Mouse (Mus musculus): Measurements from ENCODE around the gene Tmem41b.
A peak's percentile ranks its signal among the peaks of the same experiment; 100 is the strongest.
"Not testable (repeated sequence)": the region's sequence is repeated elsewhere in the genome, so short reads cannot be mapped to it uniquely, and the experiment has no call there.

Tmem41b gene

GRCm38 (mm10) chr7:109986775-109987174 is at the start of gene Tmem41b:
Gene Tmem41b, minus strand, starts transcription at chr7:109986929.
- DNase-seq (ENCODE audit: low read depth, low spot score): not testable (repeated sequence)

DNA sequence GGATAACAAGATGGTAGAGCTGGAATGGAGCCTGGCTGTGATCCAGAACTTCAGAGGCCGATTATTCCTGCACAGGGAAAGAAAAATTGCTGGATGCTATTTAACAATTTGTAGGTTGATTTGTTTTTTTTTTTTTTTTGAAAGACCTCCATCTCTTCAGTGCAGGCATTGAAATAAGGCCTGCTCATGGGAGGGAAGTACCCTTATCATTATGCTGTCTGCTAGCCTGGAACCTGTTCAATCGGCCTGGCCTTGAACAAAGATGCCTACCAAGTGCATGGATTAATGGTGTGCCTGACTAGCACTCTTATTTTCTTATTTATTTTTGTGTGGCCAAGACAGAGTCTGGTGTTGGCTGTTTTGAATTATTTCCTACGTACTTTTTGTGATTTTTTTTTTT is 43.6 kb upstream of the Tmem41b start:
- DNase-seq (ENCODE audit: low read depth, low spot score): no peak

- no peak for DNase-seq (ENCODE audit: low read depth, low spot score)
Observed at GRCm38 (mm10) chr7:110028826-110029225, 42.1 kb upstream of the Tmem41b start.

DNA sequence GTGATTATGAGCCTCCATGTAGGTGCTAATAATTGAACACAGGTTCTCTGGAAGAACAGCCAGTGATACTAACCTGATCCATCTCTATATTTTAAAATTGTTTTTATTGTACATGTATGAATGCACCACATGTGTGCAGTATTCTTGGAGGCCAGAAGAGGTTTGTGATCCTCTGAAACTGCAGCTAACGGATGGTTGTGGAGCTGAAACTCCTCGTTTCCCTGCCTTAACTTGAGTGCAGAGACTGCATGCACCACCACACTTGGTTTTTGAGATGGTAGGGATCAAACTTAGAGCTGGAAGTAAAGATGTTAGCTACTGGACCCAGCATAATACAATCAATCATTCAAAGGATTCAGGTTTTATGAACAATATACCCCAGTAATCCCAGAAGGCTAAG is 39.9 kb upstream of the Tmem41b start:
- no peak for DNase-seq (ENCODE audit: low read depth, low spot score)

GRCm38 (mm10) chr7:110023553-110023952 is 36.8 kb upstream of the Tmem41b start:
- DNase-seq (ENCODE audit: low read depth, low spot score): no peak

DNA sequence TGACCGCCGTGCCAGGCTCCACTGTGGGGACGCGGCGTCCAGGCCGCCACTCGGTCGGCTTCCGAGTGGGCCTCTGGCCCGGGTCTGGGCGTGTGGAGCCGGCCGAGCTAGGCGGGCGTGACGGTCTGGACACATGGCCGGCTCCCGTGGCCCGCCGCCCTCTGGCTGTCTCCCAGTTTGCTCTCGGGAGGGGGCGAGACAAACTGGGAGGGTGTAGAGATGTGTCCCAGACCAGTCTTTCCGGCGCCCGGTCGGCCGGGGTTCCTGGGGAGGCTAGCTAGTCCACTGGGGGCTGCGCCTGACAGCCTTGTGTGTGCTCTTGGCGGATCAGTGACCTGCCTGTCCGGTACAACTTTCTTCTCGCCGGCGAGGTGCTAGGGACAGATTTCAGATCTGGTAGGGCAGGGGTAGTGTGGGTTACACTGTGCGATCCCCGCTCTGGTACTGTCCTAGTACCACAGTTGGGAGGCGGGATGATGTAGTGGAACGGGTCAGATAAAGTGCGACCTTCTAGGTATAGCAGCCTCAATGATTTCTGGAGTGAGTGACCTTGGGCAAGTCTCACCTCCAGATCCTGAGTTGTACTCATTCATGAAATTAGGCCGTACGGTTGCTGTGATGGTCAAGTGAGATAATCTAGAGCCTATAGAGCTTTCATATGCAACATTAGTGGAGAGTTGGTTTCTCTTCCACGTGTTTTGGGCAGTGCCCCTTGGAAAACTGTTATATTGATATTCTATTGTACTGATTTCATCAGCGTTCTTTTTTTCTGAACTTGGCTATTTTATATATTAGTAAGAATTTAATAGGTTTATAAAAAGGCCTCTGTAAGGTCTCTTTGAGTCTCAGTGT is 32.1 kb upstream of the Tmem41b start:
- peak; percentile 43 for DNase-seq (ENCODE audit: low read depth, low spot score)

DNA sequence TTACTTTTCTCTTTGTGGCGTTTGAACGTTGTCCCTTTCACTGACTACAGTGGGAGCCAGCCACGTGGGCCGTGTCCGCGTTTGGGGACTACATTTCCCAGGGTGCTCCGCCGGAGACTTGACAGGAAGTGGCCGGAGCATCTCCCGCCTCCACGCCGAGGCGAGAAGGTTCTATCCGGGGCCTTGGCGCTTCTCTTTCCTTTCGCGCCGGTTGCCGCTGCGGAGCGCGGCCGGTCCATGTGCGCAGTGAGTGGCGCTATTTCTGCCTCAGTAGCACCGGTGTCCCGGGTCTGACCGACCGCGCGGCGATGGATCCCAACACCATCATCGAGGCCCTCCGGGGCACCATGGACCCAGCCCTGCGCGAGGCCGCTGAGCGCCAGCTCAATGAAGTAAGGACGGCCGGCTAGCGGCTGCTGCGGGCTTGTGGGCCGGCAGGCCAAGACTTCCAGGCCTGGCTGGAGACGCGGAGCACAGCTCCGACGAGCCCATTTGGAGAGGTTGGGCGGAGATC is 31.4 kb upstream of the Tmem41b start, which contains the start of gene Ipo7:
Gene Ipo7, plus strand, starts transcription at position 158 of the 514 bp plus-strand sequence.
- DNase-seq (ENCODE audit: low read depth, low spot score): peak; percentile 87

GRCm38 (mm10) chr7:110014272-110014671 is 27.5 kb upstream of the Tmem41b start:
- DNase-seq (ENCODE audit: low read depth, low spot score): no peak

- no peak for DNase-seq (ENCODE audit: low read depth, low spot score)
Observed at GRCm38 (mm10) chr7:110011417-110011816, 24.7 kb upstream of the Tmem41b start.

GRCm38 (mm10) chr7:110009084-110009483 is 22.4 kb upstream of the Tmem41b start:
- no peak for DNase-seq (ENCODE audit: low read depth, low spot score)

DNA sequence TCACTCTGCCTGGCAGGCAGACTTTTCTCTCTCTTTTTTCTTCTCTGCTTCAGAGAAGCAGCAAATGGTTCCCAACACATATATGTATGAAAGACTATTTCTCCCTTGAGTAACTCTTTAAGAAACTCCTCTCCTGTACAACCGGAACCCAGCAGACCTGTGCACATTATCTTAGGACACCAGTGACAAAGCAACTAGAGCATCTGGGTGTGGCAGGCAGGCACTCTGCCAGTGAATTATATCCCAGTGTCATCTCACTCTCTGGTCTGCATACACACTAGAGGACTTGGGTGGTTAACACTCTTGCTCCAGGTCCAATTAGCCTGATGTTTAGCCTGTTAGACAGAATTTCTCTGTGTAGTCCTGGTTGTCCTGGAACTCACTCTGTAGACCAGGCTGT is 21.8 kb upstream of the Tmem41b start:
- no peak for DNase-seq (ENCODE audit: low read depth, low spot score)

DNA sequence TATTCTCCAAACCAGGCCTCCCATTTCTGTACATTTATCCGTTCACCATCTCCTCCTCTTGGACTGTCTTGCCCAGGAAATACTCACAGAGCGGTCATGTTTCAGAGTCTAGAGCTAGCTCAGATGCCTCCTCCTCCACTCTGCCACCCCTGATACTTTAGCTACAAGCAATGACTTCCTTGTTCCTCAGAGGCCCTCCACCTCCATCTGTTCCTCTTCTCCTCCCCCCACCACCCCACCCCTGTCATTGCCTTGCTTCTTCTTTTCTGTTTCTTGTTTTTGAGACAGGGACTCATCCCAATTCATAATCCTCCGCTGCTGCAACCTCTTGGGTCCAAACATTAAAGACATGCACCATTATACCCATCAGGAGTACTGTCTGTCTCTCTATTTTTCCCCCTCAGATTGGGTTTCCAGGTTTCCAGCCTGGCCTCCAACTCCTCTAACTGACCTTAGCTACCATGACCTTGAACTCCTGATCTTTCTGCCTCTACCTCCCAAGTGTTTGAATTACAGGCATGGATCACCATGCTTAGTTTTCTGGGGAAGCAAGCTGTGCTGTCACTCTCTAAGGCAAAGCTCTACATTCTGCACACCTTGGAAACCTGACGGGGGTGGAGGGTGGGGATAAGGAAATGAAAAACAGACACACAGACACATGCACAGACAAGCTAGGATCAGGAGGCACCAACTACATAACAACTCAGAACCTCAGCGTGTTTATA is 19.9 kb upstream of the Tmem41b start:
- no peak for DNase-seq (ENCODE audit: low read depth, low spot score)

DNA sequence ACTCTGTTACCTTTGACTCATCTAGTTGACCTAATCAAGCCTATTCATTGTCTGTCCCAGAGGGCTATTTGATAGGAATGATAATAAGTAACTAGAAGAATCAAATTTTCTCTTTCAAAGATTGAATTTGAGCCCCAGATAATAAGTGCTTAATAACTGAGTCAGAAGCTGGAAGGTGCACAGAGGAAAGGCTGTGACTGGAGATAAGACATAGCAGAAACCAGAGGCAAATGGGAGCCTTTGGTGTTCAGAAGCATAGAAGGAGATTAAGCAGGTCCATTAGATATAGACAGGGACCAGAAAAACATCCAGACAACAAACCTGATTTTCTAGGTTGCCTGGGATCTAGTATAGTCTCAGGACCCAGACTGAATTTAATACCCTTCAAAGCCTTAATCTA is 19.2 kb upstream of the Tmem41b start:
- DNase-seq (ENCODE audit: low read depth, low spot score): no peak

DNA sequence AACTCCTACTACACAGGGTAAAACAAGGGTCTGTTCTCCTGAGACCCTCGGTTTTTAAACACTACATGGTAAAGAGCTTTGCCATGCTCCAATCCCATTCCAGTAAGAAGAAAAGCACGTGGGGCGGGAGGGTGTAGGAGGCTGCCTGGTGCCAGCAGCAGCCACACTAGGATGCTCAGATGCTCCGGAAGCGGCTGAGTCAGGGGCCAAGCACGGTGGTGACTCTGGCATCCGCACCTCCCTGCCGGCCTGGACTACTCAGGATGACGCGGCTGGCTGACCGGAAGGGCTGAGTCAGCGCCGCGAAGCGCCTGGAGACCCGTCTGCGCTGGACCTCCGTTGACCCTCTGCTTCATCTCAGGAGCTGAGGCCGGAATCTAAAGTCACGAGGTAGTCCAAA is 16.2 kb upstream of the Tmem41b start:
- DNase-seq (ENCODE audit: low read depth, low spot score): no peak

DNA sequence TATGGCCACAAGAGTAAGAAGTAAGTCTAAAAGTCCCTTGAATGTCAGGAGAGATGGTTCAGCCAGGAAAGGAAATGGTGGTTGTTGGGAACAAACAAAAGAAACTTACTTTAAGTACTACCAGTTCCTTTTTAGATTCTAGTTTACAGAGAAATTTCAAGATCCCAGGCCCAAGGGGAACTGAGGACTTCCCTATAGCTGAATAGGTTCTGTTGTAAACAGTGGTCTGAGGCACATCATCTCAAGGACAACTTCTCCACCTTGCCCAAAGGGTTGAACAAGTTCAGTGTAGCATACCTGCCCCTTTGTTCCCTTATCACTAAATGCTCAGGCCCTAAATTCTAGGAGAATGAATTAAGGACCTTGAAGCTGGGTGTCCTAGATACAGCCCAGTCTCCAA is 15.4 kb upstream of the Tmem41b start:
- DNase-seq (ENCODE audit: low read depth, low spot score): no peak

- no peak for DNase-seq (ENCODE audit: low read depth, low spot score)
Observed at GRCm38 (mm10) chr7:109998388-109998787, 11.7 kb upstream of the Tmem41b start.

DNA sequence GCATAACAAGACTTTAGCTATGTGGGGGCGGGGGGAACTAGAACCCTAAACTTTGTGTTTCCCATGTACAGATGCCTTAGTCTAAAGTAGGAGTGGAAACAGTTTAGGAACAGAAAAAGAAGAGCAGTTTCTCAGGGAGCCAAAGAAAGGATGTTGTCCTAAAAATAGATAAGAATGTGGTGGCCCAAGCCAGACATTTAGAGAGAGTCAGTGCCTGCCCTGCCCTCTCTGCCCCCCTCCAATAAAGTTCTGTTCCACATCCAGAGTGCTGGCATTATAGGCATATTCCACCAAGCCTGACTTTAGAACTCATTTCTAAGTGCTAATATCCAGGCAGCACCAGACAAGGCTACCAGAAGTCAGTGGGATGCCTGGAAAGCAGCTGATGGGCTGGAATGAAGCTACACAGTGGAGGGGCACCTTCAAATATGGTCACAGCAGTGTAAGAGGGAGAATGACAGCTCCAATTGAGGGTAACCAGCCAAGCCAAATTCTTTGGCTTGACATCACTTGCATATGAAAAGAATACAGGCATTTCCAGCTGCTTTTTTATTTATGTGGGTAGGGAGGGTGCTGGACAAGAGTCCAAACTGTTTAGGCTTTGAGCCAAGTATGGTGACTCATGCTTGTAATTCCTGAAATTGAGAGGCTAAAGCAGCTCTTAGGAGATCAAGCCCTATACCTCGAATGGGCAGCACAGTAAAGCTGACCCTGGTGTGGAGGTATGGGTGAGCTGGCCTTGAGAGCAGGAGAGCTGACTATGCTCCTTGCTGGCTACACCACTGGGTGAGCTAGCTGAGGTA is 6.6 kb upstream of the Tmem41b start:
- peak; percentile 57 for DNase-seq (ENCODE audit: low read depth, low spot score)

DNA sequence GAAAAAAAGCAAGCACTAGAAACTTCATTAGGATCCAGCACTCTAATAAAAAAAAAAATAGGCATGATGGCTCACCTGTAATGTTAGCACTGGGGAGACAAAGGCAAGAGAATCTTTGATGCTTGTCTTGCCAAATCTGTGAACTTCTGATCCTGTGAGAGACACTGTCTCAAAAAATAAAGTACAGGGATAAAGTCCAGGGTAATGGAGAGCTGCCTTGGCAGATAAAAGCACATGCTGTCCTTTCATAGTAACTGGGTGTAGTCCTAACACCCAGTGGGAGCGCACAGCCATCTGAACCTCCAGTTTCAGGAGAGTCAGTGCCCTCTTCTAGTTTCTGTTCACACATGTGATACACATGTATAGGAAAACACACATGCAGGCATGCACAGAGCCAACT is 4.6 kb upstream of the Tmem41b start:
- no peak for DNase-seq (ENCODE audit: low read depth, low spot score)

- peak; percentile 98 for DNase-seq (ENCODE audit: low read depth, low spot score)
Observed at GRCm38 (mm10) chr7:109986133-109986669, 528 bp downstream of the Tmem41b start.

DNA sequence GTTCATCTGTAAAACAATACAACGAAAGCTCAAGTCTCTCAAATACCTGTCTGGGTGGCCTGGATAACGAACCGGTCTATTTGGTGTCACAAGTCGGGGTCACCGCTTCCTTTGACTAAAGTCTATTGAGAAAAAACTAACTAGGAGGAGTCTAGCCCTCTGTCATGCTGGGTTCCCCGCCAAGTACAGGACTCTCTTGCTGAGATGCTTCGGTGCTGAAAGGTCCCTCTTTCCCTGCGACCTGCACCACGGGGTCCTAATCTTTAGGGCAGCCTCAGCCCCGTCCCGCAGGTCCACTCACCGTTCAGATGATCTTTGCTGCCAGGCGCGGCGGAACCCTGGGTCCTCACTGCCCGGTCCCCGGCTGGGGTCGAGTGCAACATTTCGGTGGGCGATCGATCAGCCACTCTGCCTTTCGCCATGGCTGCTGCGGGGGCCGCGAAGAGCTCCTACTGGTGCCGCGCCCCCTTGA is 1.0 kb downstream of the Tmem41b start:
- no peak for DNase-seq (ENCODE audit: low read depth, low spot score)

DNA sequence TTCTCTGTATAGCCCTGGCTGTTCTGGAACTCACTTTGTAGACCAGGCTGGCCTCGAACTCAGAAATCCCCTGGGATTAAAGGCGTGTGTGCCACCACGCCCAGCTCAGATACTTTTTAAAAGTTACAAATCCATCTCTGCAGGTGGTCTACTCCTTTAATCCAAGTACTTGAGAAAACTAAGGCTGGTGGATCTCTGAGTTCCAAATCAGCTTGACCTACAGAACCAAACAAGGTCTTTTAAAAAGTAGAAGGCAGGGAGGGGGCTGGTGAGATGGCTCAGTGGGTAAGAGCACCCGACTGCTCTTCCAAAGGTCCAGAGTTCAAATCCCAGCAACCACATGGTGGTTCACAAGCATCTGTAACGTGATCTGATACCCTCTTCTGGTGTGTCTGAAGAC is 2.1 kb downstream of the Tmem41b start:
- DNase-seq (ENCODE audit: low read depth, low spot score): not testable (repeated sequence)

Measured in skeletal muscle tissue, adult 2 months (tissue).